ENCODE assay signal across 25 mouse cellular contexts in genomic region chr4:115519444-115519843, GRCm38 (mm10). TPM values are rescaled to one million over a fixed set of nuclear protein-coding genes. Genes with fewer than 3 reads are reported as not detected.
"Had no signal": no experiment of that assay in that cellular context is flagged by ENCODE, and none has a peak within 500 bp of the region (broad histone marks: within the 10 kb centered on the region; RNA-seq: fewer than 3 reads in every experiment).

No protein-coding gene starts in this region.

- H3K27me3 ChIP-seq: lung, embryonic 15.5 days; megakaryocyte, embryonic 14.5 days; midbrain, embryonic 13.5 days; midbrain, embryonic 15.5 days; neural tube, embryonic 12.5 days; stomach, embryonic 15.5 days had no signal

- H3K9me3 ChIP-seq: lung, embryonic 15.5 days; megakaryocyte, embryonic 14.5 days; midbrain, embryonic 13.5 days; midbrain, embryonic 15.5 days; neural tube, embryonic 12.5 days; stomach, embryonic 15.5 days had no signal

- H3K4me1 ChIP-seq: lung, embryonic 15.5 days; megakaryocyte, embryonic 14.5 days; midbrain, embryonic 13.5 days; midbrain, embryonic 15.5 days; neural tube, embryonic 12.5 days; stomach, embryonic 15.5 days had no signal

- H3K27ac ChIP-seq: lung, embryonic 15.5 days; macrophage; midbrain, embryonic 13.5 days; midbrain, embryonic 15.5 days; neural tube, embryonic 12.5 days; stomach, embryonic 15.5 days; stomach, postnatal 0 days had no signal

- H3K36me3 ChIP-seq: lung, embryonic 15.5 days; midbrain, embryonic 13.5 days; midbrain, embryonic 15.5 days; neural tube, embryonic 12.5 days; stomach, embryonic 15.5 days had no signal

- H3K9ac ChIP-seq: lung, embryonic 15.5 days; midbrain, embryonic 13.5 days; midbrain, embryonic 15.5 days; neural tube, embryonic 12.5 days; stomach, embryonic 15.5 days had no signal

- DNase-seq: lung, adult 2 months; lung, postnatal 14 days; lung, postnatal 36 days; right cerebral cortex, postnatal 14 days; thymus, adult 2 months; thymus, postnatal 25 days; thymus, postnatal 4 days had no signal

- H3K4me3 ChIP-seq: lung, embryonic 15.5 days; megakaryocyte, embryonic 14.5 days; midbrain, embryonic 13.5 days; midbrain, embryonic 15.5 days; neural tube, embryonic 12.5 days; stomach, embryonic 15.5 days had no signal

RNA-seq across cellular contexts. Expression of gene Cyp4a10, which starts 1.4 kb away (rescaled TPM):
- total RNA-seq: megakaryocyte progenitor cell, adult 5-6 weeks; midbrain, postnatal 0 days; monocyte, adult 5-6 weeks; neutrophil, adult 5-6 weeks had no signal
- polyA plus RNA-seq: lung, embryonic 15.5 days; macrophage; midbrain, embryonic 11.5 days; midbrain, embryonic 13.5 days; midbrain, embryonic 15.5 days; midbrain, postnatal 0 days; neural tube, embryonic 12.5 days; neural tube, embryonic 14.5 days; testis, adult 2 months; urinary bladder, adult 2 months had no signal

RNA-seq across cellular contexts. Expression of gene Cyp4a14, which starts 23.5 kb away (rescaled TPM):
- total RNA-seq: megakaryocyte progenitor cell, adult 5-6 weeks; midbrain, postnatal 0 days; monocyte, adult 5-6 weeks; neutrophil, adult 5-6 weeks had no signal
- polyA plus RNA-seq: lung, adult 2 months; lung, embryonic 15.5 days; macrophage; midbrain, embryonic 11.5 days; midbrain, embryonic 13.5 days; midbrain, embryonic 15.5 days; midbrain, postnatal 0 days; neural tube, embryonic 12.5 days; neural tube, embryonic 14.5 days; spleen, adult 2 months; stomach, embryonic 15.5 days; urinary bladder, adult 2 months had no signal

RNA-seq across cellular contexts. Expression of gene Cyp4a31, which starts 44.0 kb away (rescaled TPM):
- total RNA-seq: megakaryocyte progenitor cell, adult 5-6 weeks; midbrain, postnatal 0 days; monocyte, adult 5-6 weeks; neutrophil, adult 5-6 weeks had no signal
- polyA plus RNA-seq: lung, adult 2 months; lung, embryonic 15.5 days; lung, postnatal 0 days; macrophage; midbrain, embryonic 11.5 days; midbrain, embryonic 13.5 days; midbrain, embryonic 15.5 days; midbrain, postnatal 0 days; neural tube, embryonic 12.5 days; neural tube, embryonic 14.5 days; spleen, adult 2 months; stomach, embryonic 15.5 days; urinary bladder, adult 2 months had no signal
